Mouse (Mus musculus) A20 (cell line): ENCODE data around the gene R3hdml.

ENCODE experiments used
- DNase-seq: peaks from one replicate; pipeline ENCODE4 v3.0.0-alpha.2; 2011; ENCODE audit warnings: low read depth, low spot score

The R3hdml gene

DNA sequence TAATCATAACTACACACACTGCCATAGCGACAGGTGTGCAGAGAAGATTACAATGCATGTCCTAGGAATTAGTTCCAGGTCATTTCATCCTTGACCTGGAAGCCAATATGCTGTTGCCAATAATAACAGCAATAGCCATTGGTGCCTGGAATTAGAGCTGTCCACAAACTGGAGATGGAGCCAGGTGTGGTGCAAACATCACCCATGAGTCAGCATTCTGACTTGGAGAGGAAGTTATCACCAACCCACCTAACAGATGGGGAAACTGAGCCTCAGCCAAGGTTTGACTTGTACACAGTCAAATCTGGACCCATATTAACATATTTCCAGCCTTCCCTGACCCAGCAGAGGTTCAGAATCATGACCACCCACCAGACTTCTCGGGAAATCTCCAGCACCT is 46.3 kb downstream of the R3hdml start:
- no peak for DNase-seq

DNA sequence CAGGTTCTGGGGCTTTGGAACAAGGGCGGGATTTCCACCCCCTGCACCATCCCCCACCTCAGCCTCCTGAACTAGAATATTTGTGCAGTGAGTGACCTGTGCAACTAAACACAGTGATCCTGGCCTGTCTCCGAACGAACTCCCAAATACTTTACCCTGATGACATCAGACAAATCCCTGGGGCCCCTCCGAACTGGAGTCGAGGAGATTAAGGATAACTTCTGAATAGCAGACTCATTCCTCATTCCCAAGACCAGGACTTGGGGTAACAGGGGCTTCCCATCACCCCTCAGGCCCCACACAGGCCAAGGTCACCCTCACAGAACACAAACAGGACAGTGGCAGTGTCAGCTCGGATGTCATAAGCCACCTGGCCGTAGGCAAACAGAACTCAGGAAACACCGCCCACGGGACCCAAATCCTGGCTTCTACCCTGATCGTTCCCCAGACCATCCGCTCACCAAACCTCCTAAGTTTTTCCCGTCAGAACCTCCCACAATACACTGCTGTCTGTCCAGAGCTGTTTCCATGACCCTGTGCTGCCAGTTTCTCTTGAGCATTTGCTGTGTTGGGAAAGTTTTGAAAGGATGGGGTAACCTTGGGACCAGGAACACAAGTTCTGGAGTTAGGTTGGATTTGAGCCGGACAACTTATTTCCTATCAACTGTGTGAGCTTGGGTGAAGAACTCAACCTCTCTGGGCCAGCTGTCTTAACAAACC is 47.4 kb downstream of the R3hdml start:
- DNase-seq: no peak

DNA sequence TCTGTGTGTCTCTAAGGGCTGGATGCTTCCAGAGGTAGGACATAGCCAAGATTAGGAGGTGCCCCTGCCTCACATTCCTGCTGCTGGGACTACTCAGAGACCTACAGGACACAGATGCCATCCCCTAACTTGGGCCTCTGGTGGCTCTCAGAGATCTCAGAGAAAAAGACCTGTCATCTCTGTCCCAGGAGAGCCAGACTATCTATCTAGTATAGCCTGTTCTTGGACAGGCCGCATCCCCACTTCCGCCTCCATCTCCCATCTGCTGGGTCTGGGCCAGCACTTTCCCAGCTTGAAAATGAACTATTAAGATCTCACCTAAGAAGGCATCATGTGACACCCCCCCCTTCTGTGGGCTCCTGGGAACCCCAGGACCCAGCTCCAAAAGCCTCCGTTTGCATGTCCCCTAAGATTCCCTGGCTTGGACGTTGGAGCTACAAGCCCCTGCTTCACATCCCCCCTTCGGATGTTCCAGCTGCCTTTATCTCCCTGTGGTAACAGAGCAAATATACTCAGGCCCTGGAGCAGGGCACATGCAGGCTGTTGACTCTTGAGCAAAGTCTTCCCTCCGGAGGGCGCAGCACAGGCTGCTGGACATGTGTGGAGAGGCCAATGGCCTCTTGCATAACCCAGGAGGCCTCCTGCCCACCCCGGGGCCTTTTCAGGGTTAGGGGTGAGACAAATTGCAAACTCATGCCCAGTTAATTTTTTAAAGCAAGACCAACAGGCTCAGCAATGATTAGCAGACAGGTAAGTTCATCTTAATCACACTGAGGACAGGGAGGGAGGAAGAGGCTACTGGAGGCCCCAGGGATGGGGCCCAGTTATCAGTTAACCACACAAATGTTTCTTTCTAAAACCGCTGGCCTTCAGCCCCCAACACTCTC is 48.4 kb downstream of the R3hdml start:
- no peak for DNase-seq

DNA sequence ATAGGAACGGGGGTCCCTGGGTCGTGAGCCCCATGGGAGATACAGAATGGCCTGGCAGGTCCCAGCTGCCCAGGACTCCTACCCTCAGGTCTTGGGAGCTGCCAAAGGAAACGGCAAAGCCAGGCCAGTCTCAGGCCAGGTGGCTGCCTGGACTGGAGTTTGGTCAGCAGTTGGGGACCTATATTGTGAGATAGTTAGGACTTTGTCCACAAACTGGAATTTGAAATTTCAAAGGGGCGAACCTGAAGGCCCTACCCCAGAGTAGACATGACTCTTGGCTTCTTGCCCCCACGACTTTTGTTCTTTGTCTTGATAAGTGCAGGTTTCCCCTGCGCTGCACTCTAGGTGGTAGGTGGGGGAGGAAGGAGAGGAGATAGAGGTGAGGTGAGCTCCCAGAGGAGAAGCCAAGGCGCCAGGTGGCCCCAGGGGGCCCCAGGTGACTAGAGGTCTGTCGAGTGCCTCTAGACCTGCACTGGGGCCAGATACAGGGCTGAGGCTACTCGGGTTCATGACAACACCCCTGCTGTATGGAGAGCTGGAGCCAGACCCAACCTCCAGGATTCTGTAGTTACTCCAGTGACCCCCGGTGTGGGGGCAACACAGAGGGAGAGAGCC is 49.6 kb downstream of the R3hdml start:
- DNase-seq: no peak

DNA sequence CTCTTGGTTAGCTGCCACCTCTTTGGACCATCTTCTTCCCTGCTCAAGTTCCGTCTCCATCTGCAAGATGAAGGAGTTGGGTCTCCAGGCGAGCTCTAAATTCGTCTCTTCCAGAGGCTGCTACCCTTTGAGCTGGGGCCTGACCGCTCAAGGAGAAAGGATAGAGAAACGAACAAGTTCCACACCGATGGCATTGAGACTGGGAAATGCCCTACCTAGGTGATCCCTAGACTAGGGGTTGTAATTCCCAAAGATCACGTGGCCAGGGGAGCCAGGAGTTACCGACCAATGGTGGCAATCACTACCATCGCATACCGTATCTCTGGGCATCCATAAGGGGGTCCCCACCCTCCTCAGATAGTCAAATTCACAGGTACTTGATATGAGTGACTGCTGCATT is 50.6 kb downstream of the R3hdml start:
- DNase-seq: no peak

DNA sequence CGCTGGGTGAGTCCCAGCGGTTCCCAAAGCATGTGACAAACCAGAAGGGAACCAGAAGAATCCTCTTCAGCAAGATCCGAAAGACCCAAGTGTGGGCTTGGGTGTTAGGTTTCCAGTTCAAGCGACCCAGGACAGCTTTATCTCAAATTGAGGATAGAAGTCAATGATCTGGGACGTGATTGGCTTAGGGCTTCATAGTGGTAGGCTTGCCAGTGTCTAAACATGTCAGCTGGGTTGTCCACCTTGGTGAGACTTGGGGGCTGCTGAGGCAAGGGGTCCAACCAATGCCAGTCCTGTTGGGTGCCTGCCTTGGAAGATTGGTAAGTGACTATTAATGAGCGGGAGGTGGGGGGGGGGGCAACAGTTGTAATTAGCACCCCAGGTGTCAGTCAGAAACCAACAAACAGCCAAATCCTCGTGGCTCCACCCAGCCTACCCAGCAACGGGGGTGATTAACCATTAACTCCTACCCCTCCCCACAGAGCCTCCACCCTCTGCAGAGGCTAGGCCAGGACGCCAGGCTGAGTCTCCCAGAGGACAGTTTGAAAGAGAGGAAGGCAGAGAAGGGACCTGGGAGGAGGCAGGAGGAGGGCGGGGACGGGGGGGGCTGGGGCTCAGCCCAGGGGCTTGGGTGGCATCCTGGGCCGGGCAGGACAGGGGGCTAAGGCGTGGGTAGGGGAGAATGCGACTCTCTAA is 54.7 kb downstream of the R3hdml start:
- no peak for DNase-seq

DNA sequence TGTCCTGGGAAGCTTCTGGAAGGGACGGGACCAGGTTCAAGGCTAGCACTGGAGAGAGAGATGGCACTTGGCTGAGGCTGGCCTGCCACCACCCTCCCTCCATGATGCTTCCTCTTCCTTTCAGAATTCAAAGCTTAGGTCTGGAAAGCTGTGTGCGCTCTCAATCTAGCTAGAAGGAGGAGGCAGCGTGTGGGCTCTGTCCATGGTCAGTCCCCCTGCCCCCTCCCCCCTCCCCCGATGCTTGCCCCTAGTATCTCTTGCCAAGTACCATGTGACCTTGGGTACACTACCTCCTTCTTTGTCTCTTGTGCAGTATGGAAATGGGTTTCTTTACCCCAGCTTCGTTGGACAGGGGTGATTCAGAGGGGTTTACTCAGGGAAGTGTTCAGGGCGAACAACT is 56.7 kb downstream of the R3hdml start:
- DNase-seq: no peak

DNA sequence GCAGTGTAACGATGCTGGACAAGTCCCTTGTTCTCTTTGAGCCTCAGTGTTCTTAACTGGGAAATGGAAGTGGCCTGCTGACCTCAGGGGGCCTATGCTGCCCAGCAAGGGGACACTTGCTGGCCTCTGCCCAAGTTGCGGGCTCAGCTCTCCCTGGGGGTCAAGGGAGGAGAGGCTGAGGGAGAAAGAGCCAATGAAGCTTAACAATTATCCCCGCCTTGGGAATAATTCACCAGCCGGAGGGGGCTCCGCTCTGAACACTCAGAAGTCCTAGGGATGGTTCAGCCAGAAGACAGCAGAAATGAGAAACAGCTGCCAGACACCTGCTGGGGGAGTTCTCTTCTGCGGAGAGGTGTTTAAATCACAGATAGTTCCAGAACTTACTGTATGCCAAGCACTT is 57.7 kb downstream of the R3hdml start:
- DNase-seq: no peak
